Mouse (Mus musculus) lung, embryonic 16.5 days (tissue): ENCODE results near the gene Sgms1. TPM values are rescaled to one million over a fixed set of nuclear protein-coding genes. Genes with fewer than 3 reads are reported as not detected.
"Not testable (repeated sequence)": the region's sequence is repeated elsewhere in the genome, so short reads cannot be mapped to it uniquely, and the experiment has no call there.

ENCODE experiments used
- ATAC-seq: fragments of 200-750 bp; cut with Nextera tagmentation; 2 replicates; pipeline ENCODE4 v1.8.0; 2017; ENCODE audit warnings: low read depth, mild to moderate bottlenecking, moderate library complexity
- H3K27ac ChIP-seq: fragments of 300-500 bp; sonication (generic); 2 replicates; pipeline ENCODE4 v1.5.1; 2014; ENCODE audit warnings: mild to moderate bottlenecking, control low read depth, low read length
- H3K27me3 ChIP-seq: fragments of 300-500 bp; sonication (generic); 2 replicates; pipeline ENCODE4 v1.6.1; 2014; ENCODE audit warnings: low read depth, low read length, mixed read lengths; ENCODE audit not compliant: control insufficient read depth, insufficient read depth
- H3K36me3 ChIP-seq: fragments of 300-500 bp; sonication (generic); 2 replicates; pipeline ENCODE4 v1.6.1; 2014; ENCODE audit warnings: low read length; ENCODE audit not compliant: control insufficient read depth, insufficient read depth
- H3K4me1 ChIP-seq: fragments of 300-500 bp; sonication (generic); replicated peaks from 2 replicates; pipeline ENCODE4 v1.6.1; 2014; ENCODE audit warnings: low read length, mixed read lengths; ENCODE audit not compliant: control insufficient read depth, insufficient read depth
- H3K4me2 ChIP-seq: fragments of 300-500 bp; sonication (generic); 2 replicates; pipeline ENCODE4 v1.6.1; 2014; ENCODE audit warnings: low read depth, low read length, control low read depth
- H3K4me3 ChIP-seq: fragments of 300-500 bp; sonication (generic); 2 replicates; pipeline ENCODE4 v1.5.1; 2014; ENCODE audit warnings: mild to moderate bottlenecking, low read length, control low read depth
- H3K9ac ChIP-seq: fragments of 300-500 bp; sonication (generic); 2 replicates; pipeline ENCODE4 v1.6.1; 2014; ENCODE audit warnings: low read length, control low read depth
- H3K9me3 ChIP-seq: fragments of 300-500 bp; sonication (generic); 2 replicates; pipeline ENCODE4 v1.6.1; 2016; ENCODE audit warnings: low read length; ENCODE audit not compliant: control insufficient read depth
- WGBS: fragments of 180-500 bp; shearing (Covaris S2); extraction: QIAGEN DNeasy Blood & Tissue Kit; methylation state at CpG from one replicate; pipeline ENCODE4 v1.1.7; 2014; 5-methylcytosine and 5-hydroxymethylcytosine counted together
- polyA plus RNA-seq: library from polyadenylated mRNA; unstranded; fragments of >200 nt; fragmentation: Nextera tagmentation; extraction: Ambion mirVana; gene quantifications from 2 replicates; pipeline ENCODE4 v1.2.1, GENCODE M21; 2015

Sgms1 gene
- polyA plus RNA-seq, 1 experiment from 2014 or later = 63.3 TPM

DNA sequence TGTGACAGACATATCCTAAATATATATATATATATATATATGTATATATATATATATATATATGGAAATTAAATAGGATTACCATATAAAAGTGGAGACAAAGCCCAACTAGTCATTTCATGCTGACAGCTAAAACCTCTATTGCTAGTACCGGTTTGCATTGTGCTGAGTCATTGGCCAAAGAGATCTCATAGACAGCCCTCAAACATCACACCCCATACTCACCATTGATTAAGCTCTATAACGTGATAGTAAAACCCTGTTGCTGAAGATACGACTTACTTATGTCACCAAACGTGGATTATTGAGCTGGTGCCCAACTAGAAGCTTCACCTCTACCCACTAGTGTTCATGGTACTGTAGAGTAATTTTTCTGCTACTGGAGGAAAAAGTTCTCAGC lies 298.7 kb downstream of the Sgms1 start:
- no peak overlapping the region for H3K4me3 ChIP-seq
- WGBS = 85% methylated on average over 4 of the region's 4 CpGs
- no peaks in the 10 kb centered on the region for H3K4me1 ChIP-seq
- no peaks in the 10 kb centered on the region for H3K9me3 ChIP-seq
- no peak for ATAC-seq
- no peak overlapping the region for H3K27ac ChIP-seq
- no peak overlapping the region for H3K9ac ChIP-seq
- H3K36me3 ChIP-seq = no peaks in the 10 kb centered on the region
- no peaks in the 10 kb centered on the region for H3K27me3 ChIP-seq
- H3K4me2 ChIP-seq = no peak overlapping the region

DNA sequence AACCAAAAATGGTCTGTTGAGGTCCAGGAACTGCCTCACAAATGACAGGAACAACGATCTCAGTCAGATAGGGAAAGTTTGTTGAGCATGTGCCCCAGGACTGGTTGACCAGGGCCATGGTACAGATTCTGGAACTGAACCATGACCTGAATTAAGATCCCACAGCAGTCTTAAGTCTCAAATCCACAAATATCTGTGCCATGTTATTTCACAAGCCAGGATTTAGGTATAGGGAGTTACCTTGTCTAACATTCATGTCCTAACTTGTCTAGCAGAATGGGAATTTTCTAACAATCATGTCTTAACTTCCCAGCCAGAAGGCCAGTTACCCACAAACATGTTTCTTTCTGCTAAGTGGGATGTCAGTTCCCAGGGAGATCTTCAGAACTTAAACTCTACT lies 300.9 kb downstream of the Sgms1 start:
- ATAC-seq = no peak
- Histone ChIP-seq H3K9ac (no peak overlapping the region), H3K27ac (no peak overlapping the region), H3K36me3 (no peaks in the 10 kb centered on the region), H3K9me3 (no peaks in the 10 kb centered on the region), H3K4me3 (no peak overlapping the region), H3K4me1 (no peaks in the 10 kb centered on the region), H3K27me3 (no peaks in the 10 kb centered on the region), H3K4me2 (no peak overlapping the region)
- 80% methylated on average over 1 of the region's 1 CpGs for WGBS

DNA sequence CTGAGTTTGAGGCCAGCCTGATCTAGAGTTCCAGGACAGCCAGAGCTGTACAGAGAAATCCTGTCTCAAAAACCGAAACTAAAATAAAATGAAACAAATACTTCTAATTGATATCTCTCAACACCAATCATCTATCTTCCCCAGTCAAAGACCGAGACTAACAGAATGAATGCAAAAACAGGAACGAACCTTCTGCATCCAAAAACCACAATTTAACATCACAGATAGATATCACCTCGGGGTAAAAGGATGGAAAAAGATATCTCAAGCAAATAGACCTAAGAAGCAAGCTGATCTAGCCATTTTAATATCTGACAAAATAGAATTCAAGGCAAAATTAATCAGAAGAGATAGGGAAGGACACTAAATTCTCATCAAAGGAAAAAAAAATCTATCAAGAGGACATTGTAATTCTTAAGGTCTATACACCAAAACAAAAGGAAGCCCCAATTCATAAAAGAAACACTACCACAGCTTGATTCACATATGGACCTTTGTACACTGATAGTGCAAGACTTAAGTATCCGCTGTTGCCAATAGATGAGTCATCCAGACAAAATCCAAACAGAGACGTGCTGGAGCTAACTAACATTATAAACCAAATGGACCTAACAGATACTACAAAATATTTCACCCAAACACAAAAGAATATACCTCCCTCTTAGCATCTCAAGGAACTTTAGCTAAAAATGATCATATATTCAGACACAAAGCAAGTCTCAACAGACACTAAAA lies 301.6 kb downstream of the Sgms1 start:
- no peak overlapping the region for H3K27ac ChIP-seq
- no peaks in the 10 kb centered on the region for H3K27me3 ChIP-seq
- no peak overlapping the region for H3K4me2 ChIP-seq
- WGBS = 73% methylated on average over 6 of the region's 6 CpGs
- ATAC-seq = no peak
- no peaks in the 10 kb centered on the region for H3K4me1 ChIP-seq
- H3K9ac ChIP-seq = no peak overlapping the region
- no peak overlapping the region for H3K4me3 ChIP-seq
- H3K9me3 ChIP-seq = no peaks in the 10 kb centered on the region
- no peaks in the 10 kb centered on the region for H3K36me3 ChIP-seq

DNA sequence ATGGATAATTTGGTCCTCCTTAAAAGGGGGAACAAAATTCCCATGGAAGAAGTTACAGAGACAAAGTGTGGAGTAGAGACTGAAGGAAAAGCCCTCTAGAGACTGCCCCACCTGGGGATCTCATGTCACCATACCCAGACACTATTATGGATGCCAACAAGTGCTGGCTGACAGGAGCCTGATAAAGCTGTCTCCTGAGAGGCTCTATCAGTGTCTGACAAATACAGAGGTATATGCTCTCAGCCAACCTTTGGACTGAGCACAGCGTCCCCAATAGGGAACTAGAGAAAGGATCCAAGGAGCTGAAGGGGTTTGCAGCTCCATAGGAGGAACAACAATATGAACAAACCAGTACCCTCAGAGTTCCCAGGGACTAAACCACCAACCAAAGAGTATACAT lies 304.7 kb downstream of the Sgms1 start:
- H3K36me3 ChIP-seq, H3K9me3 ChIP-seq, H3K4me1 ChIP-seq, H3K4me2 ChIP-seq, H3K27ac ChIP-seq, ATAC-seq, H3K4me3 ChIP-seq, H3K9ac ChIP-seq, H3K27me3 ChIP-seq: not testable (repeated sequence)
- 88% methylated on average over 1 of the region's 1 CpGs for WGBS

Other genes with a start within 250 kb of the Sgms1 start
- 113 and 139 TPM in 2 replicates for gene Rpl9-ps6, start 76.9 kb upstream of the Sgms1 start, polyA plus RNA-seq
- 48.7 and 51.3 TPM in 2 replicates for gene Minpp1, start 96.1 kb upstream of the Sgms1 start, polyA plus RNA-seq
- 3.1 and 3.4 TPM in 2 replicates for gene Papss2, start 206.1 kb upstream of the Sgms1 start, polyA plus RNA-seq